ENCODE assay signal across 8 mouse cellular contexts in the genomic region with DNA sequence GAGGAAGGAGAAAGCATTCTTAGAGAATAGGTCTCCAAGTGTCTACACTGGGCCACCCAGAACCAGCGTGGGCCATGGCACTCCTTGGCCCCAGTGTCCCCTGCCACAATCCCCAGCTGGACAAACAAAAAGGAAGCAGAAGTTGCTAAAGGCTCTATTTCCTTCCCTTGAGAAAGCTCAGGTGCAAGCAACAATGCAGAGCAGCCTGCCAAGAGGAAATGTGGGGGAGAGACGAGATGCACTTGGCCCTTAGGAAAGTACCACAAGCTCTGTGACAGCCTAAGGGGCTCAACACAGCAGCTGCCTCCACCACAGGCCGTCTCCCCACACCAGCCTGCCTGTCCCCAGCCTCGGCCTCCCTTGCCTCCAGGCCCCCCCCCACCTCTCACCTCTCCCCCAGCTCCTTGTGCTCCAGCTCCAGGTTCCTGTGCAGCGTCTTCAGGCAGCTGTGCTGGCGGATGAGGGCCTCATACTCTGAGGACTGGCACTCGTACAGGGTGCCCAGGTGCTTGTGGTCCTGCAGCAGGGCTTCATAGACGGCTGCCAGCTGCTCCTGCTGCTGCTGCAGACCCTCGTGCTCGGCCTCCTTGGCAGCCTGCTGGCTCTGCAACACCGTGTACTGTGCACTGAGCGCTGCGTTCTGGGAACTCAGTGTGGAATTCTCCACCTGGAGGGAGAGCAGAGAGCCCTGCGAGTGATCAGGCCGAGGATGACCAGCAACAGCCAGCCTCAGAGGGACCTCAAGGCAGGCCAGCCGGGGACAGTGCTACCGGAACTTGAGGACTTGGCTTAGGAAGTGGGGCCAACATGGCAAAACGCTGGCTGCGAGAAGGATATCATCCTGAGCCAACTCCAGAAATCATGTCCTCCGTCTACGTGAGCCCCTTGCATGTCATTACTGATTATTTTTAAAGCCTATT. TPM values are rescaled to one million over a fixed set of nuclear protein-coding genes. Genes with fewer than 3 reads are reported as not detected.
A peak's percentile ranks its signal among the peaks of the same experiment; 100 is the strongest.
DNase-seq lines count a peak whose midpoint lies in the region; ATAC-seq and TF ChIP-seq lines count a peak whose summit lies in the region.

No protein-coding gene starts in this region.

- H3K36me3 ChIP-seq in heart, postnatal 0 days (replicated peaks; ENCODE audit: control insufficient read depth, insufficient read depth, low read length), result no peaks in the 10 kb centered on the region
- no peaks in the 10 kb centered on the region for H3K36me3 ChIP-seq in limb, embryonic 13.5 days

- H3K4me3 ChIP-seq in heart, postnatal 0 days (ENCODE audit: low read depth, low read length), result no peak overlapping the region
- H3K4me3 ChIP-seq in limb, embryonic 13.5 days, result no peak overlapping the region

- peak; percentile 89 for TF ChIP-seq EP300 in heart, postnatal 0 days (IDR thresholded peaks at IDR 0.05; ENCODE audit: low read depth)

- peak overlapping the region; percentile 65 for H3K27ac ChIP-seq in heart, postnatal 0 days (ENCODE audit: low read depth)
- peak overlapping the region; percentile 58 for H3K27ac ChIP-seq in limb, embryonic 13.5 days

- no peaks in the 10 kb centered on the region for H3K9me3 ChIP-seq in heart, postnatal 0 days (replicated peaks; ENCODE audit: control insufficient read depth, low read length)
- no peaks in the 10 kb centered on the region for H3K9me3 ChIP-seq in limb, embryonic 13.5 days

- TF ChIP-seq CTCF in heart, postnatal 0 days (IDR thresholded peaks at IDR 0.05; ENCODE audit: low read depth), result no peak

- peak; percentile 37 for DNase-seq in adrenal gland, postnatal 10 days
- DNase-seq in adrenal gland, adult 18-20 months (ENCODE audit: low spot score in 2 of 2), result no peak
- peak; percentile 19 for DNase-seq in adrenal gland, postnatal 25 days
- DNase-seq in heart, postnatal 0 days (ENCODE audit: low spot score), result peak; percentile 27
- DNase-seq in spleen, postnatal 10 days (ENCODE audit: low spot score in 2 of 2), result no peak
- no peak for DNase-seq in layer of hippocampus, adult 9-11 months

- peaks cover 5% of the 10 kb centered on the region; the same call in 1 of the 2 replicates for H3K4me1 ChIP-seq in heart, postnatal 0 days (ENCODE audit: control insufficient read depth, insufficient read depth)
- peaks cover 13% of the 10 kb centered on the region for H3K4me1 ChIP-seq in limb, embryonic 13.5 days

- no peak overlapping the region for H3K9ac ChIP-seq in heart, postnatal 0 days (replicated peaks; ENCODE audit: low read depth, low read length)
- H3K9ac ChIP-seq in limb, embryonic 13.5 days, result 0 out of 2 replicates have a peak overlapping the region, but pooled peaks have one; percentile 31

- WGBS in heart, postnatal 0 days, result 61% methylated on average over 21 of the region's 21 CpGs
- 64% methylated on average over 21 of the region's 21 CpGs for WGBS in limb, embryonic 13.5 days

- H3K27me3 ChIP-seq in heart, postnatal 0 days (ENCODE audit: control insufficient read depth, insufficient read depth, low read length), result no peaks in the 10 kb centered on the region
- no peaks in the 10 kb centered on the region for H3K27me3 ChIP-seq in limb, embryonic 13.5 days

- peak; percentile 69 for ATAC-seq in heart, postnatal 0 days (ENCODE audit: insufficient read depth, low read depth)
- ATAC-seq in limb, embryonic 13.5 days (ENCODE audit: low FRiP score, low read depth), result peak; percentile 21; the same call in 1 of the 2 replicates
- no peak for ATAC-seq in megakaryocyte-erythroid progenitor cell, adult 5-6 weeks (replicated peaks; ENCODE audit: low FRiP score, low TSS enrichment, poor library complexity, severe bottlenecking)

- no peak overlapping the region for H3K4me2 ChIP-seq in heart, postnatal 0 days (ENCODE audit: low read depth, low read length)
- no peak overlapping the region for H3K4me2 ChIP-seq in limb, embryonic 13.5 days (replicated peaks)

RNA-seq across cellular contexts. Expression of a gene that starts 29.7 kb away (rescaled TPM):
- total RNA-seq in adrenal gland, postnatal 10 days (2021), result 1 to 10 TPM; 1.6 to 1.8 TPM
- 1 to 10 TPM; 1.1 to 1.9 TPM for total RNA-seq in adrenal gland, adult 18-20 months (2021)
- 1.00 and 1.6 TPM in 2 replicates for total RNA-seq in adrenal gland, postnatal 25 days (2021)
- 2.5 and 7.4 TPM in 2 replicates for total RNA-seq in heart, postnatal 0 days (2014; rRNA removed; ENCODE audit: low replicate concordance)
- polyA plus RNA-seq in heart, postnatal 0 days (2015; fragmentation: Nextera tagmentation; extraction: Ambion mirVana), result 1.8 and 2.0 TPM in 2 replicates
- polyA plus RNA-seq in limb, embryonic 13.5 days (2015; fragmentation: Nextera tagmentation; extraction: Ambion mirVana), result 0.25 and 0.29 TPM in 2 replicates
- total RNA-seq in megakaryocyte-erythroid progenitor cell, adult 5-6 weeks (2014; fragmentation: Nextera tagmentation), result 0.83 and 1.5 TPM in 2 replicates
- total RNA-seq in megakaryocyte-erythroid progenitor cell, adult 5-6 weeks (2017), result 0.42 and 0.50 TPM in 2 replicates

Comparison
In these comparisons a context has a peak if more than half of its experiments do, and no peak if none do; other contexts are left out.
1. DNase-seq: peak in adrenal gland, postnatal 10 days (single experiment), adrenal gland, postnatal 25 days (single experiment) and heart, postnatal 0 days (single experiment); none in adrenal gland, adult 18-20 months (0 of 2), spleen, postnatal 10 days (0 of 2) and layer of hippocampus, adult 9-11 months (single experiment).